Mouse (Mus musculus): ENCODE measurements at regions not wholly inside any gene's neighbourhood (a gene's known extent, or its start where the extent isn't known, plus 50 kb on each side); places are given as distances from the start of the nearest gene placed in this dataset.

DNA sequence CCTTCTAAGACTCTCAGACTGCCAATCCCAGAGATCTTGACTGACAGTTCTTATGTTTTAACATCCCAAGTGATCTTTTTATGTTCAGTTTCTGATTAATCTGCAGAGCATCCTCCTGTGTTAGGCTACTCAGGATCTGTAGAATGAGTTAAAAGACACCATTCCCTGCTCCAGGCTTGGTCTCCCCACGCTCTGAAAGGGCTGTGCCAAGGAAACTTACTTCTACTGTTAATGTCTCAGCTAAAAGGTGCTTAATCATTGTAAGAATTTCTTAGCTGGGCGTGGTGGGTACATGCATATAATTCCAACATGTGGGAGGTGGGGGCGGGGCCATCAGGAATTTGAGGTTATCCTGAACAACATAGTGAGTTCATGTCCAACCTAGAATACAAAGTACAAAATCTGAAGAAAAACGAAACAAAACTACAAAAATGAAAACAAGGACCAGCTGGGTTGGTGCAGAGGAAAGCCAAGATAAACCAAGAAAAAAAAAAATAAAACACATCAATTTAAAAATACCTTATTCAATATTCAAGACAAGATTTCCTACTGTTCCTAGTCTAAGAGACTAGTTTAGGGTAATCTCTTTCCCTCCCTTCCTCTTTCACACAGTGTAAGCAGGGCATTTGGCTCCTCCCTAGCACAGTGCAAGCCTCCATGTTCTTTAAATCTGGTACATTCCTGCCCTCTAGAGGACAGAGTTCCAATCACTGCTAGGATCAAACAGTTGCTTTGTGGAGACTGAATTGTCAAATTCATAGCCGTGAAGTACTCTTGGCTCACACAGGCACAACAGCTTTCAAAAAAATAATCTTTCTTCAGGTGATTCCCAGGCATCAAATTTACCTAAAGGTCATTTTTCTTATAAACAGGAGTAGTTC is 286.9 kb upstream of the Actbl2 start:
- TF ChIP-seq ZC3H11A (IDR thresholded peaks at IDR 0.05; ENCODE audit: low read depth, low read length) (0 out of 2 replicates have a peak, but pooled peaks have one; percentile 1), USF2 (IDR thresholded peaks at IDR 0.05; ENCODE audit: borderline replicate concordance in 1 of 2, insufficient read depth in 1 of 2, low read depth in 1 of 2, low read length in 2 of 2) (no peak), CTCF (IDR thresholded peaks at IDR 0.05 in 2 of 3, conservative IDR thresholded peaks at IDR 0.05 in 1 of 3; ENCODE audit: control insufficient read depth in 1 of 3, insufficient read depth in 1 of 3, low read depth in 2 of 3, low read length in 3 of 3, poor library complexity in 1 of 3, severe bottlenecking in 1 of 3) (peak in 2 of 3 experiments; percentile 10 to 59; a peak in 2 of 6 replicates), ZMIZ1 (IDR thresholded peaks at IDR 0.05; ENCODE audit: low read depth, low read length) (no peak), SMC3 (IDR thresholded peaks at IDR 0.05; ENCODE audit: low read depth, low read length) (peak; percentile 63), NRF1 (IDR thresholded peaks at IDR 0.05; ENCODE audit: insufficient read depth, low read depth, low read length, poor library complexity, severe bottlenecking) (no peak), RAD21 (IDR thresholded peaks at IDR 0.05; ENCODE audit: low read depth, low read length) (peak; percentile 60), POLR2A (IDR thresholded peaks at IDR 0.05; ENCODE audit: control insufficient read depth in 1 of 2, insufficient read depth in 1 of 2, low read depth in 1 of 2, low read length in 2 of 2, poor library complexity in 1 of 2) (no peak)
- no peaks in the 10 kb centered on the region for H3K4me1 ChIP-seq (ENCODE audit: control insufficient read depth in 1 of 2, insufficient read depth in 2 of 2, low read length in 2 of 2)
- DNase-seq (ENCODE audit: low read depth, low spot score), result peak; percentile 48
- H3K9ac ChIP-seq (ENCODE audit: control insufficient read depth, low read depth, low read length, poor library complexity, severe bottlenecking), result no peak overlapping the region
- no peaks in the 10 kb centered on the region for H3K9me3 ChIP-seq (replicated peaks; ENCODE audit: insufficient read depth, low read length)
- no peak overlapping the region for H3K27ac ChIP-seq (ENCODE audit: control insufficient read depth, low read depth, low read length)
- H3K4me3 ChIP-seq (ENCODE audit: control insufficient read depth in 1 of 2, insufficient read depth in 1 of 2, low read depth in 2 of 2, low read length in 2 of 2), result no peak overlapping the region
- H3K79me2 ChIP-seq (ENCODE audit: control insufficient read depth, insufficient read depth, low read length, poor library complexity), result no peaks in the 10 kb centered on the region
- H3K27me3 ChIP-seq (ENCODE audit: control insufficient read depth in 1 of 2, insufficient read depth in 2 of 2, low read length in 2 of 2), result no peaks in the 10 kb centered on the region
- no peaks in the 10 kb centered on the region for H3K36me3 ChIP-seq (ENCODE audit: control insufficient read depth in 1 of 2, insufficient read depth in 2 of 2, low read length in 2 of 2)

DNA sequence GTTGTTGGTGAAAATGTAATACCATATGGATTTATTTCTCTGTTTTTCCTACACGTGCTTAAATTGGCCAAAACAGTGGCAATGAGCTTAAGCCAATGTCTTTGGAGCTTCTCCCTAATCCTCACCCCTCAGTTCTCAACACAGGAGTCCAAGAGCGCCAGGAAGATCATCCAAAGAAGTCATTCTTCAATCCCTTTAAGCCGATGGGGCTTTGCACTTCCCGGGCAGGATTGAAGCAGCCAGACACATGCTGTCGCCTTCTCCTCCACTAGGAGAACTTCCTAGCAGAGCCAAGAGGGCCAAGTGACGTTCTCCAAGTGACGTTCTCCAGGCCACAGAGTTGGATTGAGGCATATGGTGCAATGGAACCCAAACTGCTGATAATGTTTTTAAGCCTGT is 286.3 kb upstream of the Actbl2 start:
- Histone ChIP-seq H3K4me1 (ENCODE audit: control insufficient read depth in 1 of 2, insufficient read depth in 2 of 2, low read length in 2 of 2) (no peaks in the 10 kb centered on the region), H3K27me3 (ENCODE audit: control insufficient read depth in 1 of 2, insufficient read depth in 2 of 2, low read length in 2 of 2) (no peaks in the 10 kb centered on the region), H3K79me2 (ENCODE audit: control insufficient read depth, insufficient read depth, low read length, poor library complexity) (no peaks in the 10 kb centered on the region), H3K4me3 (ENCODE audit: control insufficient read depth in 1 of 2, insufficient read depth in 1 of 2, low read depth in 2 of 2, low read length in 2 of 2) (no peak overlapping the region), H3K27ac (ENCODE audit: control insufficient read depth, low read depth, low read length) (no peak overlapping the region), H3K36me3 (ENCODE audit: control insufficient read depth in 1 of 2, insufficient read depth in 2 of 2, low read length in 2 of 2) (no peaks in the 10 kb centered on the region), H3K9ac (ENCODE audit: control insufficient read depth, low read depth, low read length, poor library complexity, severe bottlenecking) (no peak overlapping the region), H3K9me3 (replicated peaks; ENCODE audit: insufficient read depth, low read length) (no peaks in the 10 kb centered on the region)
- DNase-seq (ENCODE audit: low read depth, low spot score), result no peak
- TF ChIP-seq TBP (IDR thresholded peaks at IDR 0.05; ENCODE audit: low read depth, low read length), result no peak
- no peak for TF ChIP-seq USF1 (IDR thresholded peaks at IDR 0.05; ENCODE audit: low read depth, low read length)
- no peak for TF ChIP-seq UBTF (IDR thresholded peaks at IDR 0.05; ENCODE audit: borderline replicate concordance, insufficient read depth, low read depth, low read length)
- no peak for TF ChIP-seq MYC (IDR thresholded peaks at IDR 0.05; ENCODE audit: low read depth, low read length)
- no peak for TF ChIP-seq KAT2A (conservative IDR thresholded peaks at IDR 0.05; ENCODE audit: low read depth, low read length)
- no peak for TF ChIP-seq MYB (IDR thresholded peaks at IDR 0.05; ENCODE audit: low read depth, low read length)
- TF ChIP-seq SMC3 (IDR thresholded peaks at IDR 0.05; ENCODE audit: low read depth, low read length), result no peak
- no peak for TF ChIP-seq CTCF (IDR thresholded peaks at IDR 0.05 in 2 of 3, conservative IDR thresholded peaks at IDR 0.05 in 1 of 3; ENCODE audit: control insufficient read depth in 1 of 3, insufficient read depth in 1 of 3, low read depth in 2 of 3, low read length in 3 of 3, poor library complexity in 1 of 3, severe bottlenecking in 1 of 3)
- no peak for TF ChIP-seq HCFC1 (IDR thresholded peaks at IDR 0.05; ENCODE audit: low read depth, low read length)
- TF ChIP-seq POLR2AphosphoS2 (IDR thresholded peaks at IDR 0.05; ENCODE audit: low read length), result no peak
- no peak for TF ChIP-seq POLR2A (IDR thresholded peaks at IDR 0.05; ENCODE audit: control insufficient read depth in 1 of 2, insufficient read depth in 1 of 2, low read depth in 1 of 2, low read length in 2 of 2, poor library complexity in 1 of 2)
- TF ChIP-seq POLR2AphosphoS5 (IDR thresholded peaks at IDR 0.05; ENCODE audit: borderline replicate concordance, low read depth, low read length), result no peak
- TF ChIP-seq GABPA (IDR thresholded peaks at IDR 0.05; ENCODE audit: low read depth, low read length), result no peak
- TF ChIP-seq BHLHE40 (IDR thresholded peaks at IDR 0.05; ENCODE audit: borderline replicate concordance, low read depth, low read length), result no peak
